Mouse (Mus musculus) right cerebral cortex, adult 2 months (tissue): Measurements from ENCODE around the gene Lrrc8d.

Experiments used
- DNase-seq, 2 experiments: peaks; one replicate each; pipeline ENCODE4 v3.0.0; 2021 to 2022; ENCODE audit warnings: low spot score in 2 of 2

Lrrc8d gene

DNA sequence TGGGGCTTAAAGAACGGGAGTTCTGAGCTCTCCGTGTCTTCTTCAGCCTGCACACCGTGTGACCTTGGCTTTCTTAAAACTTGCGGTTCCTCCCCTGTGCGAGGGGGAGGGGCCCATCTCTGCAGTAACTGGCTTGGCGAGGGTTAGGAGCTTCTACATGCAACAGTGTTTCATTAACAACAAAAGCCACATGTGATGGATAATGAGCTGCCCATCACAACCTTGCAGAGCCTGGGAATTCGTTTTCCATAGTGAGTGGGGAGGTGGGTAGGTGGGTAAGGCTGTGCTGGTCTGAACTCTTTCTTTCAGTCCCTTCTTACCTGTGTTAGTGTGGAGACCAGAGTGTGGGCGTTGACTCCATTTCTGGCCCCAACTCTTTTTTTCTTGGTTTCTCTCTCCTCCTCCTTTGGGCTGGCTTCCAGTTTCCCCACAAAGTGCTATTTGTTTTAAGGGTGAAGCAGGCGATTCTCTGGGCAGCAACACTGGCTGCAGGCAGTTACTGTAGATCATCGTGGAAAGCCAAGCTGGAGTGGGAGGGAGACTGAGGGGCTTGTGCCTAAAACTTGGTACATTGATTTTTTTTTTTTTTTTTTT, 15.9 kb downstream of the Lrrc8d start:
- DNase-seq = no peak

DNA sequence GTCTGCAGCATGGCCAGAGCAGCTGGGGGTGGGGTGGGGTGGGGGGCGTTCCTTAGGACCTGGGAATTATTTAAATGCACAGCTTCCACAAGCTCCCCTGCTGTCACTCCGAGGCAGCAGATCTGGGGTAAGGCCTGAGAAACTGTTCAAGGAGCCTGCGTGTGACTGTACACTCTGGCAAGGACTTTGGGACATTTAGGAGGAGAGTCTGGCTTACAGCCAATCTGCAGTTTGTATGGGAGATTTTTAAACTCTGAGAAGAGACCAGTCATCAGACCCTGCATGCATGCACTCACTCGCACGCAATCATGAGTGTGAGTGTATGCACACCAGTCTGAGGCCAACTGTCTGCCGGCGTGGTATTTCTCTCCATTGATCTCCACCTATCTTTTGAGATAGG, 17.5 kb downstream of the Lrrc8d start:
- DNase-seq = no peak

DNA sequence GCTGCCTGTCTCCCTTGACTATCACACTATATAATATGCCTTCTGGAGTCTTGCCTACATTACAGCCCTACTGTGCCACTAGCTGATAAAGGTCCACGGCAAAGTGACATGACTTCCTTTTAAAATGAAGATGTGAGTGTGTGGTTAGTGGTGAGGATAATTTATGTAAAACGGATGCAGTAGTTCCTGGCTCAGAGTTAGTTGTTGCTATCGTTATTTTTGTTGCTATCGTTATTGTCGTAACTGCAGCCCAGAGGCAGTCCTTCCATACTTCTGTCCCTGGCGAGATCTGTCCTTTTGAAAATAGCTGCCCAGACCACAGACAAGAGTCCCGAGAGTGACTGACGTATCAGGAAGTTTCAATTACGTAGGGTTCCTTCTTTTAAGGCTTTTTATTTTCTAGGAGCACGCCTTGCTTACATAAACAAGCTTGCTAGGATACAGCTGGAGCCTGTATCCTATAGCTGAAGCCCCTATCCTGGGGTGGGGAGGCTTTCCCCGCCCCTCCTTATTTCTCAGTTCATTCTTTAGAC, 18.4 kb downstream of the Lrrc8d start:
- no peak for DNase-seq

DNA sequence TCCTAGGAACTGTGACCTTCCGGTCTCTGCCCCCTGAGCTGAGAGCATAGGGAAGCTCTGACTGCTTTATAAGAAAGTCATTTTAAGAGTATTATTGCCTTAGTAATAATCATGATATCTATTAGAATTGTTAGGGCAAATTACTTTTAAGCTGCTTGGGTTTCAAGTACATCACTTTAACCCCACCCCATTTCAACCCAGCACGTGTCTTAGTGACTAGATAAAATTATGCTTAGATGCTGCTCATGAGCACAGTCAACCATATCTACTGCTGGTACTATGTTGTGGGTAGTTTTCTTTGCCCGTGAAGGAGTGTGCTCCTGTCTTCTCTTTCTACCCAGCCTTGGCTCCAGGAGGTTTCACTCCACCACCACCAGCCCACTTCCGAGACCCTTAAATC, 21.5 kb downstream of the Lrrc8d start:
- no peak for DNase-seq

DNA sequence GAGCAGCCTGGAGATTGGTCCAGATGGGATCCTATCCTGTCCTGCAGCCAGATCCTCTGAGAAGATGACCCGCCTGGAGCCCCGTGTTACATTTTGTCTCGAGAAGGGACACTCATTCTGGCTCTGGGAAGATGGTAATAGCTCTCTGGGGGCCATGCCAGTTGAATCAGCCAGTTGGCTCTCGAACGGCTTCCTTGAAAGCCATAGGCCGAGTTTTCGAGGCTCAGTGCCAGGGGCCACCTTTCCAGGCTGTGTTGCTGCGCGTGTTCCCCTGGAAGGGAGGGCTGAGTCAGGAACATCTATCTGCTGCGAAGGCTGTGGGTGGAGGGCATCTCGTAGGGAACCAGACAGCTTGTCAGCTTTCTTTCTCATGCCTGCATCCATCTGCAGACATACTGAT, 23.0 kb downstream of the Lrrc8d start:
- no peak for DNase-seq

DNA sequence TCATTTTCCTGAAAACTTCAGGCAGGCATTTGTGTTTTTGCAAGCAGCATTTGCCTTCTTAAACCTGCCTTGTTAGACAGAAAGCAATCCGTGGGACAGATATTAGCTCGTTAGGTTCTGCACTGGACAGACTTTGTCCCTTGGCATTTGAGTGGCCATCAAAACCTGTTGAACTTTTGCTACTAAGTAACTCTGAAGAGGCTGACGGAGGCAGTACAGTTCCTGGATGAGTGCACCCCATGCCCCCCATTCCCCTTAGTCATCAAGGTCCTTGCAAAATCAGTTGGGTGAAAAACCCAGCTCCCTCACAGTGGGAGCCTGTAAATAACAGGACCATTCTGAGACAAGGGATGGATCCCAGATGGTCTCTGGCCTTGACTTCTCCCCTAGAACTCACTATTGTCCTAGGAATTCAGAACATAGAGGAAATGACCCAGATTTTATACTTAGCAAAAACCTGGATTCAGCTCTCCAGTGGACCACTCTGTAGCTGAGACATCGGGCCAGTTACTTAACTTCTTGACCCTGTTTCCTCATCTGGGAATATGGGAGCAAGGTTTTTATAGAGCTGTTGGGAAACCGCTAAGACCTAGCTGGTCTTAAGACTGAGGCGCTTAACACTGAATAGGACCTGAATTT, 30.5 kb downstream of the Lrrc8d start:
- DNase-seq = no peak

DNA sequence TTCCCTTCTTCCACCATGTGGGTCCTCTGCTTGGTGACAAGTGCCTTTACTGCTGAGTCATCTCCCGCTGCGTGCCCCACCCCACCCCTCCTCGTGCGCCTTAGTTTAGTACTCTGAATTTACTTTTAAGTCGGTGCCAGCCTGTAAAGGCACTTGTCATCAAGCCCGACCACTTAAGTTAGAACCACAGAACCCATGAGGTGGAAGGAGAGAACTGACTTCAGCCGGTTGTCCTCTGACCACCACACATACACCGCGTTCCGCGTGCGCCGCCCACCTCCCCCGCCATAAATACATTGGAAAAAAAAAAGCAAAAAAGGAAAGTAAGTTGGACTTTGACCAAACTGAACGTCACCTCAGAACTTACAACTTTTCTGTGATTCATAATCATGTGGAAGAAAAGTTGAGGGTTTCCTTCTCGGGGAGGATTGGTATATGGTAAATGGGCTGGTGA, 31.4 kb downstream of the Lrrc8d start:
- no peak for DNase-seq

DNA sequence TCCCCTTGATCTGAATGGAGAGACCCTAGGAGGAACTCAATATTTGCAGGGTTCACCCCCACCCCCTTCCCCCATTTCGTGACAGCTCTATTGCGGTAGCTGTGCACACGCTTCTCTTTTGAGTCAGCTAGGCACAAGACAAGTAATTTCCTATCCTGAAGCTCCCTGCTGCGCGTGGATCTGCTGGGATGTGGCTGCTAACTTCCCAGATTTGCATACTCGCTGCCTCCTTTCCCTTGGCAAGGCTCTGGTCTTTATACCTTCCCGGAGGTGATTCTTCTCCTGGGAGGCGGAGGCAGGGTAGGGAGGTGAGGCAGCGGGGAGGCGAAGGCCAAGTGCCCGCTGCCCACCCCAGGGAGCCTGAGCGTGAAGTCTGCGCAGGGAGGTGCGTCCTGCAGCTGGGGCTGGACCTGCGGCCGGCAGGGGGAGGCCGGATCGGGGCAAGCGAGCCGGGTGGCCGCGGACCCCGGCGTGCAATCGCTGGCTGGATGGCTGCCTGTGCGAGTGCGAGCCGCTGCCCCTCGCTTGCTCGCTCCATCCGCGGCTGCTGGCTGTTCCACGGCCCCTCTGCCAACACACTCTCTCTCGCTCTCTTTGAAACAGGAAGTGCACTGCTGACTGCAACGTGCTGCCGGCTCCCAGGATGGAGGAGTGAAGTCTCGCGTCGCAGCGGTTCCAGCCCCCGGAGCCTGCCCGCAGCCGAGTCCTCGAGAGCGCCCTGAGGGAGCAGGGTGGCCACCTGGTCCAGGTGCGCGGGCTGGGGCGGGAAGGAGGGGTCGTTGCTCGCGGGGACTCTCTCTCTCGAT, 32.1 kb downstream of the Lrrc8d start:
- DNase-seq = peak in 1 of 2 experiments; percentile 46

DNA sequence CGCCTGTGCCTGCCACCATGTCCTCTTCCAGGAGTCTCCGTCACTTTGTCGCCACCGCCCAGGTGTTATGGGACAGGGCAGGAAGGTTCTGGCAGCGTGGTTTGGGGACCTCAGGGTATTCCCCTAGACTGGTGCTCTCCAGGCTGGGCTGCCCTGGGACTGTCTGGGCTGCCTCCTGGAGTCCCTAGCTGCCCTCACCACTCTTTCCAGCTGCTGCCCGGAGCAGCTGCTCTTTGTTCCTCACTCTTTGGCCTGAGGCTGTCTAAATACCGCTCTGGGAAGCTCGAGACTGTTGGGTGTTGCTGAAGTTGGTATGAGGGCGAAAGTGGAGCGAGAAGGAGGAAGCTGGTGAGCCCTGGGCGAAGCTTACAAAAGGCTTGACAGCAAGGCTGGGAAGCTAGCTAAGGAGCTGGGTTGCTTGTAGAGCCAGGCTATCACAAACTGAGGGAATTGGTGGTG, 32.7 kb downstream of the Lrrc8d start:
- DNase-seq = no peak

DNA sequence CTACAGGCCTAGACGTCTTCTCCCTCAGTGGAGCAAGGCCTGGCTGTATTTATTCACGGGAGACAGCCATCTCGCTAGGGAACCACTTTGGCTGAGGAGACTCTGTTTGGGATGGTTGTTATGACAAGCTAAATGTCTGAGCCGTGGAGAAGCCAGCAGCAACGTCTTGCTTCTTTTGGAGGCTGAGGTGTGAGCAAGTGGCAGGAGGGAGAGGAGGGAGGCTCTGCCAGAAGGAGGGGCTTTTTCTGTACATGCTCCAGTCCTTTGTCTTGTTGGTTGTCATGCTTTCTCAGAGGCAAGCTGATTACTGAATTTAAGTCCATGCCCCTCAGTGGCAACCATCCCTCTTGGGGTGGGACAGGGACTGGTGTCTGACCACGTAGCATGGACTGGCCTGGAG, 33.5 kb downstream of the Lrrc8d start:
- DNase-seq = no peak

DNA sequence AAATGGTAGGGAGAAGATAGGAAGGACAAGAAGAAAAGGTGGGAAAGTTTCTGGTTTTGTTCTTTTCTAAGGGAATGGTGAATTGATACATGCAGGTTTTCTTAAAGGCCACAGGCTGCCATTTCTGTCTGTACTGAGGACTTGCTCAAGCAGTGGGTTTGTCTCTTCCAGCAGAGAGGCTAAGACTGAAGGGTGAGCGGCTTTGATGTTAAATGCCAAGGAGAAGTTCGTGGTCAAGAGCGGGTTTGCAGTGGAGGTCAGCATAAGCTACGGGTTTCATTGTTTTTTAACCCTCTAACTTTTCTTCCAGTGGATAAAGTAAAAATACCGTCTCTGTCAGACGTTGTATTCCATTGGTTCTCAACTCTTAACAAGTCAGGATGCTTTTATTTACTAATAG, 36.6 kb downstream of the Lrrc8d start:
- no peak for DNase-seq

DNA sequence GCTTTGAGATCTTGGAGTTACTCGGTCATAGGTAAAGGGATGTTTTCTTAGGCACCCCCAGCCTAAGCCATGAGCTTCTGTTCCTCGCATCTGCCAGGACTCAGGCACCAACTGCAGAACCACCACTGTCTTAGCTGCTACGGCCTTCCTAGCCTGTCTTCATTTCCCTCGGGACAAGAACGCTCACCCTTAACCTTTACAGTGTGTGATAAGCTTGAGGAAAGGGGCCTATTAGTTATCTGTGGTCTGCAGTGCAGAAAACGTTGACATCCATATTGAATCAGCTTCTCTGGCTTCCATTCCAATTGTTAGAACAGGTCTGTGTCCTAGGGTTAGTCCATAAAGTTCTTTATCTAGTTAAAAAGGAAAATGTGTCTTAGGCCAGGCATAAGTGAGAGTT, 37.4 kb downstream of the Lrrc8d start:
- no peak for DNase-seq

DNA sequence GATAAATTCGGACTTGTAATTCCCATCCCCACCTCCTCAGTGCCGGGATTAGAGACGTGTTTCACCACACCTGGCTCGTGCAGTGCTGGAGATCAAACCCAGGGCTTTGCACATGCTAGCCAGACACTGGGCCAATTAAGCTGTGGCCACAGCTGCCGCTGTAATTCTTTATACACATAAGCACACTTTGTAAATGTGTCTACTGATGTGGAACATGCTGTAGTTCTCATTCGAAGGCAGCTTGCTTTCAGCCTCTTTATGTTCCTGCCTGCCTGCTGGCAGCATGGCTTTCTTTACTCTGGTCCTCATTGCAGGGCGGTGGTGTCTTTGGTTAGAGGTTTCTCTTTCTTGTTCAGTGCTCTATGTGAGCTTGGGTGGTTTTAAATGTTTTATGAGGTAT, 40.7 kb downstream of the Lrrc8d start:
- DNase-seq = no peak

DNA sequence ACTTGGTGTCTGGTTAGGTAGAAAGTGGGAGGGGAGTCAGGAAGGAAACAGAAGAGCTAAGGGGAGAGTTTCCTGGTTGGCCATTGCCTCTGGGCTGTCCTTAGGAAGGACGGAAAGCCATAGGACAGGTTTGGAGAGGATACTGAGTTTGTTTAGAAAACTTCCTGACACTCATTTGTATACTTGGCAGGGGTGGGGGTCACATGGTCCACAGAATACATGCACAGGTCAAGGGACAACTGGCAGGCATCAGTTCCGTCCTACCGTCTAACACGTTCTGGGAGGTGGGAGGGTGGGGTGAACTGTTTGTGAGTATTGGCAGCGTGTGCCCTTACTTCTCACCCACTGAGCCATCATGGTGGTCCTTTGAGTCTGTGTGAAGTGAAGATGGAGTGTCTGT, 42.9 kb downstream of the Lrrc8d start:
- no peak for DNase-seq

DNA sequence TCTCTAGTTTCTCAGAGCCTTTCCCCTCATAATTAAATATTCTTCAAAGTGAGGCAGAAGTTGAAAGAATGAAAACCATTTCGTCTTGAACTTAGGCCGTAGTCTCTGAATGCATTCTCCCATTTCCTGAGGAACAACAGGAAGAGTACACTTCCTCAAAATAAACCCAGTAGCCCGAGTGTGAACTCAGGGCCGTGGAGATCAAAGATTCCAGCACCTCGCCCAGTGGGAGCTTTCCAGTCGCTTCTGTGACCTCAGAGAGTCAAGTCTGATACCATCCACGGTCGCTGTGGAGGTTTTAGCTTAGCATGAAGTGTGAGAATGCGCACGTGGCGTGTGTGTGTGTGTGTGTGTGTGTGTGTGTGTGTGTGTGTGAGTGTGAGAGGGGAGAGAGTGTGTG, 45.6 kb downstream of the Lrrc8d start:
- no peak for DNase-seq

DNA sequence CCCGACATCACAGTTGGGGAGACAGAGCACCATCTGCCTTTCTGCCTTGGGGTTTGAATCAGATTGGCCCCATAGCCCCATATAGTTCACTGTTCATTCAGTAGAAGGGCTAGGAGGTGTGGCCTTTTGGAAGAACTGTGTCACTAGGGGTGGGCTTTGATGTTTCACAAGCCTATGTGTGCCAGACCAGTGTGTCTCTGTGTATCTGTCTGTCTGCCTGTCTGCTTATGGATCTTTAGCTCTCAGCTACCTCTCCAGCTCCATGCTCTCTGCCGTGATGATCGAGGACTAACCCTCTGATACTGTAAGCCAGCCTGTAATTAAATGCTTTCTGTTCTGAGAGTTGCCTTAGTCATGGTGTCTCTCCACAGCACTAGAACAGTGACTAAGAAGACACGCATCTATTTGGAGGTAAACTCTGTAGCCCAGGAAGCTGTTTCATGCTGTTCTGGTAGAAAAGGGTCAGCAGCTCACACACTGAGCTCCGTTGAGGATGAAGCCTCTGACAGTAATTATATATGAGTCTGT, 46.2 kb downstream of the Lrrc8d start:
- no peak for DNase-seq

DNA sequence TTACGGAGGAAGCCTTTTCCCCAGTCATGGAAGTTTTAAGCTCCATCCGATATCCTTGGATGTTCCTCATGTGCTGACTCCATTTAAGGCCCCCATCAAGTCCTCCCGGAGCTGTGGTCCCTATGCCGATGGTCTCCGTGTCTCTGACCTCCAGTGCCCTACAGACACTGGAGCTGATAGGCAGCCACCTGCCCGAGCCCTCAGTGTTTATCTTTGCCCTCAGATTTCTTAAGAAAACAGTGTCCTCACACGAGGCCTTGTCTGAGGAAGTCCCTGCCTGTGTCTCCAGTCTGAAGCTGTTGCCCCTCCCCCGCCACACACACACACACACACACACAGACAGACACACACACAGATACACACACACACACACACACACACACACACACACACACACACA, 55.0 kb downstream of the Lrrc8d start:
- DNase-seq = no peak

DNA sequence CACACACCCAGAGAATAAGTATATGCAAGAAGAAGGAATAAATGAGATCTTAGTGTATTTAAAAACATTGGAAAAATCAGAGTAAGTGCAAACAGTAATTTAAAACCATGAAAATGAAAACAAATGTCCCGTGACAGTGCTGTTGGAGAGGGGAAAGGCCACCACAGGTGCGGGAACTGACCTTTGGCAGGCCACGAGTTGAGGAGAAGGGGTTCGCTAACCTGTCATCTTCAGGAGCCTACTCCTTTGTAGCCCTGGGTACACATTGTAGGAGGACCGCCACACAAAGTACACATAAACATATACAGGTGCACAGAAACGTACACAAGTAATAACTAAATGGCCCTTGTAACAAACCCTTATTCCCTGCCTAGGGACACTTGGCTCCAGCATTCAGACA, 55.7 kb downstream of the Lrrc8d start:
- DNase-seq = no peak

DNA sequence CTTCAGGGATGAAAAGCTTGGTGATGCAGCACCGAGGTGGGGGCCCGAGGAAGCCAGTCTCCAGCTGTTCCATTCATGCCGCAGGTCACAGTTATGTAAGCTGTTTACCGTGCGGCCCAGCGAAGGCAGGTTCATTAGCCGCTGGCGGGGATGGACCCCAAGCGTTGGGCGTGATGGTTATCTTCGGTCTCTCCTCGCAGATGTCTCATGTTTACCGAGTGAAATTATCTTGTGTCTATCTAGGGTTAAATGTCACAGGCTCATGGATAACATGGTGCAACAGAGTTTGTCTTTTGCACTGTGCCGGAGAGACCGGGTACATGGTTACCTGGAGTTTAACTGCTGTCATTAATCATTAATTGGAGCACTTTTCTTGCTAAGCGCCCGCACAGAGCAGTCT, 58.2 kb downstream of the Lrrc8d start:
- DNase-seq = no peak

DNA sequence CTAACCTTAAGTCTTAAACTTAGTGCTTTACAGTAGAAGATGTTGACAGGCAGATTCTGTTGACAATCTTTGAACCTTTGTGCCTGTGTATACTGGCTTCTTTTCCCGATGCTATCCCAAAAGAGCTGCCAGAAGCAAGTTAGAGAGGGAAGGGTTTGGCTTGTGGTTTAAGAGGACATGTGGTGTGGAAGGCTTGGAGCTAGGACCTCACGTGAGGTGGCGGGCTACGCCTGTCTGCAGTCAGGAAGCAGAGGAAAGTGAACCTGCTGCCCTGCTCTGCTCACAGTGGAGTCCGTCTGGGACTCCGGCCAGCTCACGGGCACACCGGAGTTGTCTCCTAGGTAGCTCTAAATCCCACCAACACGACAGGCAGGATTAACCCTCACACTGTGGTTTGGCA, 59.1 kb downstream of the Lrrc8d start:
- no peak for DNase-seq

DNA sequence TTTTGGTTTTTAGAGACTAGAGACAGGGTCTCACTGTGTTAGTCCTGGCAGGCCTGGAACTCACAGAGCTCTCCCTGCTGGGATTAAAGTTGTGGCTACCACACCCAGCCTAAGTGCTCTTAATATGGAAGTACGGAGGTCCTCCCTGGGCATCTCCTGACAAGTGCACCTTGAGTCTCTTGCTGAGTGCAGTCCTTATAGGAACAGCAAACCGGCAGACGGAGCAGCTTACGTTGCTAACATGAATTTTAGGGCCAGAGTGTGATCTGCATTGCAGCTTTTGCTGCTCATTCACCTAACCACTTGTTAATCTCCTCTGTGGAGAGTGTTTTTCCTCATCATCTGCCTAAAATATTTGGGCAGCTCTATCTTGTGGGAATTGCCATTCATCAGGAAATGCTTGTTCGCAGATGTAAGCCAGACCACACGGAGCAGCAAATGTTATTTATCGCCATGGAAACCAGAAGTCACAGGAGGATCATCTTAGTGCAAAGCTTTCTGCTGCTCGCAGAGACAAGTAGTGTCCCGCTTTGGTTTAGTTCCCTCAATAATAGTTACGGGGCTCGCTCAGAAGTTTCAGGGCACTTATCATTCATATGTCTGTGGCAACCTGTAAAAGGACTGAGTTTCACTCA, 62.2 kb downstream of the Lrrc8d start:
- DNase-seq = no peak

DNA sequence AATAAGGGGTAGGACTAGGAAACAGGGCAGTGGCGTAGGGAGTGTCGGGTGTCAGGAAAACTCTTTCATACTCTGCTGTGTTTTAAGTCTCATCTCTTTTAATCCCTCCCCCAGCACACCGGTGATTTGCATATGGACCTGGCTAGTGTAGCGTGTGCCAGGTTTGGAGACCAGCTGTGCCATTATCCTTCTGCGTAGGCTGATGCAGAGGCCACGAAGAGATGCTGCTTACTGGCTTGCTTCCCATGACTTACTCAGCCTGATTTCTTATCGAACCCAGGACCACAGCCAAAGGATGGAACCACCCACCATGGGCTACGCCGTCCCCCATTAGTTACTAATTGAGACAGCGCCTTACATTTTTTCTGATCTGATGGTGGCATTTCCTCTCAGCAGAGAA, 64.6 kb downstream of the Lrrc8d start:
- DNase-seq = no peak
